Mouse (Mus musculus): ENCODE measurements around the gene Btn2a2. TPM values are rescaled to one million over a fixed set of nuclear protein-coding genes. Genes with fewer than 3 reads are reported as not detected.
A peak's percentile ranks its signal among the peaks of the same experiment; 100 is the strongest.

Gene Btn2a2
- polyA plus RNA-seq, 1 experiment from 2014 or later: 0.07 TPM

DNA sequence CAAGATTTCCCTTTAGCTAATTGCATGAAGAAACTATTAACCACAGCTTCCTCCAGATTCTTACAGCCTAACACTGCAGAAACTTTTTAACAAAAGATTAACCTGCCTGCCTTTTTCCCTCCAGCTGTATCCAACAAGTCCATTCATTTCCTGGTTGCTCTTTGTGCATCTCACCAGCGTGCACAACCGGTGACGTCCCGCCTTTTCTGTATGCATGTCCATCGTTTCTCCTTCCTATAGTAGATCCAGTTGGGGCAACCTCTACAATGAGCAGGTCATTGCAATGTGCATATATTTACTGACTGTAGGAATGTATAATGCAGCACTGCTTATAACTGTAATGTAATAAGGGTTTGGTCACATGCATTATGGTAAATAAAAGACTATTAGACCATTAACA, 35.3 kb upstream of the Btn2a2 start:
- TF ChIP-seq EP300 (IDR thresholded peaks at IDR 0.05): no peak
- TF ChIP-seq CTCF (IDR thresholded peaks at IDR 0.05): no peak
- ATAC-seq: no peak
- DNase-seq (ENCODE audit: low spot score): no peak
- Histone ChIP-seq H3K9me3 (ENCODE audit: low read length) (no peaks in the 10 kb centered on the region), H3K27me3 (replicated peaks; ENCODE audit: insufficient read depth, low read length) (no peaks in the 10 kb centered on the region), H3K4me1 (ENCODE audit: insufficient read depth, low read depth, low read length) (no peaks in the 10 kb centered on the region), H3K36me3 (ENCODE audit: insufficient read depth, low read length) (no peaks in the 10 kb centered on the region), H3K4me3 (ENCODE audit: low read depth, low read length) (no peak overlapping the region), H3K9ac (replicated peaks; ENCODE audit: low read depth) (no peak overlapping the region), H3K27ac (ENCODE audit: low read length) (no peak overlapping the region), H3K4me2 (replicated peaks; ENCODE audit: low read depth, low read length) (no peak overlapping the region)
- WGBS: 39% methylated on average over 5 of the region's 5 CpGs

DNA sequence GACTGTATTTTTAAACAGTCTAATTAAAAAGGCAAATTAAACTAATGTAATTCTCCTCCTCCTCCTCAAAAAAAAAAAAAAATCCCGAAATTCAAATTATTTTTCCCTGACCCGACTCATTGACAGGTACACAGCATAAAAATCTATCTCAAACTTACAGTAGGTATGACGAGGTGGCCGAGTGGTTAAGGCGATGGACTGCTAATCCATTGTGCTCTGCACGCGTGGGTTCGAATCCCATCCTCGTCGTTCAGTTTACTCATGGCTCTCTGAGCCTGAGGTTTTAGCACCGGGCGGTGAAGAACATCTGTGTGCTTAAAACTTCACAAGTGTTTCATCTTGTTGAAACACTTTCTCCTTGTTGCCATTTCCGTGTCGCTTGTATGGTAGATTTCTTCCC, 33.0 kb upstream of the Btn2a2 start:
- Histone ChIP-seq H3K36me3 (ENCODE audit: insufficient read depth, low read length) (no peaks in the 10 kb centered on the region), H3K27me3 (replicated peaks; ENCODE audit: insufficient read depth, low read length) (no peaks in the 10 kb centered on the region), H3K9ac (replicated peaks; ENCODE audit: low read depth) (no peak overlapping the region), H3K4me1 (ENCODE audit: insufficient read depth, low read depth, low read length) (no peaks in the 10 kb centered on the region), H3K4me3 (ENCODE audit: low read depth, low read length) (no peak overlapping the region), H3K27ac (ENCODE audit: low read length) (no peak overlapping the region), H3K9me3 (ENCODE audit: low read length) (no peaks in the 10 kb centered on the region), H3K4me2 (replicated peaks; ENCODE audit: low read depth, low read length) (no peak overlapping the region)
- WGBS: 2% methylated on average over 14 of the region's 14 CpGs
- ATAC-seq (no peak), DNase-seq (ENCODE audit: low spot score) (peak; percentile 74)
- no peak for TF ChIP-seq EP300 (IDR thresholded peaks at IDR 0.05)
- TF ChIP-seq CTCF (IDR thresholded peaks at IDR 0.05): no peak

GRCm38 (mm10) chr13:23519416-23519815, 30.8 kb upstream of the Btn2a2 start:
- peak overlapping the region; percentile 74 for H3K27ac ChIP-seq (ENCODE audit: low read length)
- no peak overlapping the region for H3K9ac ChIP-seq (replicated peaks; ENCODE audit: low read depth)
- no peaks in the 10 kb centered on the region for H3K27me3 ChIP-seq (replicated peaks; ENCODE audit: insufficient read depth, low read length)
- H3K4me2 ChIP-seq (replicated peaks; ENCODE audit: low read depth, low read length): peak overlapping the region; percentile 65
- no peaks in the 10 kb centered on the region for H3K9me3 ChIP-seq (ENCODE audit: low read length)
- peak; percentile 51 for ATAC-seq
- H3K4me1 ChIP-seq (ENCODE audit: insufficient read depth, low read depth, low read length): no peaks in the 10 kb centered on the region
- peak overlapping the region; percentile 52 for H3K4me3 ChIP-seq (ENCODE audit: low read depth, low read length)
- TF ChIP-seq EP300 (IDR thresholded peaks at IDR 0.05) (0 out of 2 replicates have a peak, but pooled peaks have one; percentile 59), CTCF (IDR thresholded peaks at IDR 0.05) (no peak)
- 0% methylated on average over 10 of the region's 10 CpGs for WGBS
- H3K36me3 ChIP-seq (ENCODE audit: insufficient read depth, low read length): no peaks in the 10 kb centered on the region
- peak; percentile 76 for DNase-seq (ENCODE audit: low spot score)

GRCm38 (mm10) chr13:23518885-23519284, 30.2 kb upstream of the Btn2a2 start:
- H3K4me2 ChIP-seq (replicated peaks; ENCODE audit: low read depth, low read length): peak overlapping the region; percentile 65
- DNase-seq (ENCODE audit: low spot score) (peak; percentile 79), ATAC-seq (peak; percentile 55)
- H3K9me3 ChIP-seq (ENCODE audit: low read length): no peaks in the 10 kb centered on the region
- under 1% methylated on average over 6 of the region's 6 CpGs for WGBS
- H3K27me3 ChIP-seq (replicated peaks; ENCODE audit: insufficient read depth, low read length): no peaks in the 10 kb centered on the region
- TF ChIP-seq EP300 (IDR thresholded peaks at IDR 0.05) (no peak; the same call in 1 of the 2 replicates), CTCF (IDR thresholded peaks at IDR 0.05) (no peak)
- H3K9ac ChIP-seq (replicated peaks; ENCODE audit: low read depth): no peak overlapping the region
- H3K36me3 ChIP-seq (ENCODE audit: insufficient read depth, low read length): no peaks in the 10 kb centered on the region
- H3K4me1 ChIP-seq (ENCODE audit: insufficient read depth, low read depth, low read length): no peaks in the 10 kb centered on the region
- H3K4me3 ChIP-seq (ENCODE audit: low read depth, low read length): peak overlapping the region; percentile 52
- H3K27ac ChIP-seq (ENCODE audit: low read length): peak overlapping the region; percentile 74

DNA sequence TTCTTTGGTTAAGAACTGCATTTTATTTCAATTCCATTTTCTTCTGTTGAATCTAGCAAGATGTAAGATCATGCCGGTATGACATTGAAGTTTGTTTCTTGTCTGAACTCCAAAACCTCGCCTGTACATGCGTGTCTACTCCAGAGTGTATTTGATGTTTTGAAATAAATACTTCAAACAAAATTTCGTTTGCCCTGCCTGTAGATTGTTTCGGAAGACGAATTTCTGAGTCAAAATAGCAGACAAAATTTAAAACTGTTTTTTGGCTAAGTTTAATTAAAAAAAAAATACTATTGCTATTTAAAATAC, 29.6 kb upstream of the Btn2a2 start:
- WGBS: under 1% methylated on average over 6 of the region's 6 CpGs
- 0 out of 2 replicates have a peak, but pooled peaks have one; percentile 0 for ATAC-seq
- H3K9ac ChIP-seq (replicated peaks; ENCODE audit: low read depth): no peak overlapping the region; the same call in 1 of the 2 replicates

GRCm38 (mm10) chr13:23517603-23518294, 29.1 kb upstream of the Btn2a2 start:
- H3K27ac ChIP-seq (ENCODE audit: low read length): peak overlapping the region; percentile 57; the same call in 1 of the 2 replicates
- H3K36me3 ChIP-seq (ENCODE audit: insufficient read depth, low read length): no peaks in the 10 kb centered on the region
- ATAC-seq (peak; percentile 88), DNase-seq (ENCODE audit: low spot score) (peak; percentile 89)
- peak overlapping the region; percentile 65 for H3K4me2 ChIP-seq (replicated peaks; ENCODE audit: low read depth, low read length)
- under 1% methylated on average over 27 of the region's 27 CpGs for WGBS
- no peak overlapping the region; the same call in 1 of the 2 replicates for H3K9ac ChIP-seq (replicated peaks; ENCODE audit: low read depth)
- H3K27me3 ChIP-seq (replicated peaks; ENCODE audit: insufficient read depth, low read length): no peaks in the 10 kb centered on the region
- no peaks in the 10 kb centered on the region for H3K9me3 ChIP-seq (ENCODE audit: low read length)
- TF ChIP-seq EP300 (IDR thresholded peaks at IDR 0.05) (peak; percentile 28; the same call in 1 of the 2 replicates), CTCF (IDR thresholded peaks at IDR 0.05) (no peak)
- H3K4me3 ChIP-seq (ENCODE audit: low read depth, low read length): peak overlapping the region; percentile 52
- H3K4me1 ChIP-seq (ENCODE audit: insufficient read depth, low read depth, low read length): no peaks in the 10 kb centered on the region

More for the DNA sequence above, 29.6 kb upstream of the Btn2a2 start:
- peak overlapping the region; percentile 52 for H3K4me3 ChIP-seq (ENCODE audit: low read depth, low read length)
- H3K4me1 ChIP-seq (ENCODE audit: insufficient read depth, low read depth, low read length): no peaks in the 10 kb centered on the region
- no peaks in the 10 kb centered on the region for H3K9me3 ChIP-seq (ENCODE audit: low read length)
- no peaks in the 10 kb centered on the region for H3K27me3 ChIP-seq (replicated peaks; ENCODE audit: insufficient read depth, low read length)
- peak overlapping the region; percentile 65 for H3K4me2 ChIP-seq (replicated peaks; ENCODE audit: low read depth, low read length)
- no peak for DNase-seq (ENCODE audit: low spot score)
- no peak overlapping the region for H3K27ac ChIP-seq (ENCODE audit: low read length)
- TF ChIP-seq EP300 (IDR thresholded peaks at IDR 0.05): no peak
- TF ChIP-seq CTCF (IDR thresholded peaks at IDR 0.05): no peak
- no peaks in the 10 kb centered on the region for H3K36me3 ChIP-seq (ENCODE audit: insufficient read depth, low read length)
